Mouse (Mus musculus) liver, embryonic 16.5 days (tissue): ENCODE measurements around the gene Gm20708. TPM values are rescaled to one million over a fixed set of nuclear protein-coding genes. Genes with fewer than 3 reads are reported as not detected.
"Not testable (repeated sequence)": the region's sequence is repeated elsewhere in the genome, so short reads cannot be mapped to it uniquely, and the experiment has no call there.

Experiments
- ATAC-seq: fragments of 200-750 bp; cut with Nextera tagmentation; 2 replicates; pipeline ENCODE4 v1.8.0; 2017; ENCODE audit warnings: low read depth, mild to moderate bottlenecking, moderate number of reproducible peaks, moderate library complexity
- H3K27ac ChIP-seq: fragments of 300-500 bp; sonication (generic); 2 replicates; pipeline ENCODE4 v1.5.1; 2014; ENCODE audit warnings: mild to moderate bottlenecking, low read length
- H3K27me3 ChIP-seq: fragments of 300-500 bp; sonication (generic); 2 replicates; pipeline ENCODE4 v1.6.1; 2014; ENCODE audit warnings: low read depth, low read length, mixed read lengths; ENCODE audit not compliant: control insufficient read depth, insufficient read depth
- H3K36me3 ChIP-seq: fragments of 300-500 bp; sonication (generic); 2 replicates; pipeline ENCODE4 v1.6.1; 2014; ENCODE audit warnings: mild to moderate bottlenecking; ENCODE audit not compliant: control insufficient read depth, insufficient read depth
- H3K4me1 ChIP-seq: fragments of 300-500 bp; sonication (generic); 2 replicates; pipeline ENCODE4 v1.6.1; 2014; ENCODE audit warnings: low read depth, low read length, mixed read lengths; ENCODE audit not compliant: control insufficient read depth
- H3K4me2 ChIP-seq: fragments of 300-500 bp; sonication (generic); 2 replicates; pipeline ENCODE4 v1.6.1; 2014; ENCODE audit warnings: low read depth, low read length, mixed read lengths
- H3K4me3 ChIP-seq: fragments of 300-500 bp; sonication (generic); 2 replicates; pipeline ENCODE4 v1.5.1; 2014; ENCODE audit warnings: low read depth, mild to moderate bottlenecking, low read length
- H3K9ac ChIP-seq: fragments of 300-500 bp; sonication (generic); 2 replicates; pipeline ENCODE4 v1.6.1; 2014; ENCODE audit warnings: low read depth, low read length
- H3K9me3 ChIP-seq: fragments of 300-500 bp; sonication (generic); replicated peaks from 2 replicates; pipeline ENCODE4 v1.6.1; 2016; ENCODE audit warnings: low read length; ENCODE audit not compliant: control insufficient read depth
- WGBS: fragments of 180-500 bp; shearing (Covaris S2); extraction: QIAGEN DNeasy Blood & Tissue Kit; methylation state at CpG from one replicate; pipeline ENCODE4 v1.1.7; 2014; ENCODE audit not compliant: insufficient replicate concordance; 5-methylcytosine and 5-hydroxymethylcytosine counted together
- polyA plus RNA-seq: library from polyadenylated mRNA; unstranded; fragments of >200 nt; fragmentation: Nextera tagmentation; extraction: Ambion mirVana; gene quantifications from 2 replicates; pipeline ENCODE4 v1.2.1, GENCODE M21; 2015

The Gm20708 gene
- polyA plus RNA-seq, 1 experiment from 2014 or later, result 0.38 TPM

GRCm38 (mm10) chr11:117829671-117830215, 20.3 kb downstream of the Gm20708 start:
- H3K9ac ChIP-seq, result peak overlapping the region; percentile 42; the same call in 1 of the 2 replicates
- peak overlapping the region; percentile 91 for H3K27ac ChIP-seq
- 65% methylated on average over 2 of the region's 2 CpGs for WGBS
- H3K4me3 ChIP-seq, result no peak overlapping the region
- no peak for ATAC-seq
- no peaks in the 10 kb centered on the region for H3K36me3 ChIP-seq
- peak overlapping the region; percentile 77; the same call in 1 of the 2 replicates for H3K4me2 ChIP-seq
- H3K9me3 ChIP-seq, result no peaks in the 10 kb centered on the region
- H3K27me3 ChIP-seq, result no peaks in the 10 kb centered on the region
- peaks cover 69% of the 10 kb centered on the region for H3K4me1 ChIP-seq

GRCm38 (mm10) chr11:117830401-117830800, 20.9 kb downstream of the Gm20708 start:
- ATAC-seq, result peak; percentile 26
- peak overlapping the region; percentile 91 for H3K27ac ChIP-seq
- H3K4me1 ChIP-seq, result peaks cover 68% of the 10 kb centered on the region
- H3K9ac ChIP-seq, result peak overlapping the region; percentile 17
- no peaks in the 10 kb centered on the region for H3K27me3 ChIP-seq
- H3K36me3 ChIP-seq, result no peaks in the 10 kb centered on the region
- no peaks in the 10 kb centered on the region for H3K9me3 ChIP-seq
- no peak overlapping the region for H3K4me3 ChIP-seq
- 28% methylated on average over 9 of the region's 9 CpGs for WGBS
- peak overlapping the region; percentile 10; the same call in 1 of the 2 replicates for H3K4me2 ChIP-seq

GRCm38 (mm10) chr11:117832086-117832969, 22.9 kb downstream of the Gm20708 start:
- no peaks in the 10 kb centered on the region for H3K36me3 ChIP-seq
- H3K4me3 ChIP-seq, result peak overlapping the region; percentile 67
- 11% methylated on average over 28 of the region's 28 CpGs for WGBS
- H3K27ac ChIP-seq, result peak overlapping the region; percentile 91
- H3K4me1 ChIP-seq, result peaks cover 72% of the 10 kb centered on the region
- no peaks in the 10 kb centered on the region for H3K9me3 ChIP-seq
- no peaks in the 10 kb centered on the region for H3K27me3 ChIP-seq
- H3K9ac ChIP-seq, result peak overlapping the region; percentile 66
- peak; percentile 74 for ATAC-seq
- peak overlapping the region; percentile 85 for H3K4me2 ChIP-seq

- not testable (repeated sequence) for H3K27me3 ChIP-seq, H3K4me3 ChIP-seq, H3K4me2 ChIP-seq, H3K9ac ChIP-seq, H3K36me3 ChIP-seq, H3K9me3 ChIP-seq, ATAC-seq
- 87% methylated on average over 4 of the region's 6 CpGs for WGBS
- H3K4me1 ChIP-seq, result peaks cover 71% of the 10 kb centered on the region
- peak overlapping the region; percentile 59 for H3K27ac ChIP-seq
Observed at GRCm38 (mm10) chr11:117833509-117833908, 24.0 kb downstream of the Gm20708 start.

GRCm38 (mm10) chr11:117834086-117834485, 24.6 kb downstream of the Gm20708 start:
- Histone ChIP-seq H3K9ac (no peak overlapping the region), H3K9me3 (no peaks in the 10 kb centered on the region), H3K4me3 (no peak overlapping the region), H3K27me3 (no peaks in the 10 kb centered on the region), H3K36me3 (no peaks in the 10 kb centered on the region), H3K4me2 (no peak overlapping the region), H3K27ac (peak overlapping the region; percentile 59), H3K4me1 (peaks cover 71% of the 10 kb centered on the region)
- 74% methylated on average over 8 of the region's 8 CpGs for WGBS
- ATAC-seq, result no peak

GRCm38 (mm10) chr11:117836306-117836705, 26.8 kb downstream of the Gm20708 start:
- Histone ChIP-seq H3K4me1 (peaks cover 71% of the 10 kb centered on the region), H3K9me3 (no peaks in the 10 kb centered on the region), H3K4me3 (no peak overlapping the region), H3K4me2 (peak overlapping the region; percentile 36), H3K9ac (no peak overlapping the region), H3K27ac (no peak overlapping the region), H3K36me3 (no peaks in the 10 kb centered on the region), H3K27me3 (no peaks in the 10 kb centered on the region)
- WGBS, result 22% methylated on average over 13 of the region's 13 CpGs
- no peak for ATAC-seq

GRCm38 (mm10) chr11:117838572-117838971, 29.1 kb downstream of the Gm20708 start:
- H3K27ac ChIP-seq, result peak overlapping the region; percentile 86
- 0 out of 2 replicates have a peak overlapping the region, but pooled peaks have one; percentile 5 for H3K4me3 ChIP-seq
- peaks cover 62% of the 10 kb centered on the region for H3K4me1 ChIP-seq
- H3K9me3 ChIP-seq, result no peaks in the 10 kb centered on the region
- no peaks in the 10 kb centered on the region for H3K36me3 ChIP-seq
- H3K9ac ChIP-seq, result peak overlapping the region; percentile 56
- WGBS, result 24% methylated on average over 2 of the region's 2 CpGs
- no peaks in the 10 kb centered on the region for H3K27me3 ChIP-seq
- peak overlapping the region; percentile 50 for H3K4me2 ChIP-seq
- ATAC-seq, result peak; percentile 95

GRCm38 (mm10) chr11:117839021-117839420, 29.6 kb downstream of the Gm20708 start:
- peak overlapping the region; percentile 50 for H3K4me2 ChIP-seq
- peaks cover 60% of the 10 kb centered on the region for H3K4me1 ChIP-seq
- WGBS, result 45% methylated on average over 1 of the region's 1 CpGs
- peak overlapping the region; percentile 86 for H3K27ac ChIP-seq
- no peaks in the 10 kb centered on the region for H3K36me3 ChIP-seq
- no peaks in the 10 kb centered on the region for H3K9me3 ChIP-seq
- peak; percentile 9; the same call in 1 of the 2 replicates for ATAC-seq
- no peaks in the 10 kb centered on the region for H3K27me3 ChIP-seq
- H3K4me3 ChIP-seq, result no peak overlapping the region
- H3K9ac ChIP-seq, result peak overlapping the region; percentile 56

- Histone ChIP-seq H3K4me1 (peaks cover 60% of the 10 kb centered on the region), H3K4me3 (no peak overlapping the region), H3K36me3 (no peaks in the 10 kb centered on the region), H3K4me2 (no peak overlapping the region), H3K9ac (peak overlapping the region; percentile 6; the same call in 1 of the 2 replicates), H3K27me3 (no peaks in the 10 kb centered on the region), H3K9me3 (no peaks in the 10 kb centered on the region), H3K27ac (peak overlapping the region; percentile 47; the same call in 1 of the 2 replicates)
- 43% methylated on average over 1 of the region's 1 CpGs for WGBS
- ATAC-seq, result no peak
Observed at GRCm38 (mm10) chr11:117840910-117841309, 31.4 kb downstream of the Gm20708 start.
